Mouse (Mus musculus) liver, embryonic 14.5 days (tissue): ENCODE results near the gene Ifit1. TPM values are rescaled to one million over a fixed set of nuclear protein-coding genes. Genes with fewer than 3 reads are reported as not detected.

ENCODE experiments used
- ATAC-seq: fragments of 200-750 bp; cut with Nextera tagmentation; 2 replicates; pipeline ENCODE4 v1.8.0; 2017; ENCODE audit warnings: moderate number of reproducible peaks, mild to moderate bottlenecking, moderate library complexity; ENCODE audit not compliant: insufficient read depth
- DNase-seq, 3 experiments: peaks; one replicate each; pipeline ENCODE4 v3.0.0-alpha.2; 2012 to 2013; ENCODE audit warnings: low read depth in 3 of 3, low spot score in 3 of 3
- H3K27ac ChIP-seq: fragments of 300-500 bp; sonication (generic); 2 replicates; pipeline ENCODE4 v1.5.1; 2014; ENCODE audit warnings: moderate library complexity, mild to moderate bottlenecking, control low read depth, inconsistent platforms
- H3K27me3 ChIP-seq: fragments of 300-500 bp; sonication (generic); 2 replicates; pipeline ENCODE4 v1.6.1; 2014; ENCODE audit warnings: mild to moderate bottlenecking, low read length, moderate library complexity; ENCODE audit not compliant: control insufficient read depth, insufficient read depth
- H3K36me3 ChIP-seq: fragments of 300-500 bp; sonication (generic); replicated peaks from 2 replicates; pipeline ENCODE4 v1.6.1; 2014; ENCODE audit warnings: low read depth; ENCODE audit not compliant: control insufficient read depth, insufficient read depth
- H3K4me1 ChIP-seq, 2 experiments: fragments of 200-500 bp in 1 of 2; fragments of 300-500 bp in 1 of 2; sonication (generic) in 1 of 2; replicated peaks; 2 replicates each; pipeline ENCODE4 v1.6.1; 2012 to 2014; ENCODE audit warnings: antibody characterized with exemption in 1 of 2, inconsistent platforms in 1 of 2, low read length in 1 of 2; ENCODE audit not compliant: control insufficient read depth in 2 of 2, insufficient read depth in 2 of 2
- H3K4me2 ChIP-seq: fragments of 300-500 bp; sonication (generic); 2 replicates; pipeline ENCODE4 v1.6.1; 2014; ENCODE audit warnings: low read depth, mild to moderate bottlenecking, control low read depth, moderate library complexity
- H3K4me3 ChIP-seq, 2 experiments: fragments of 200-500 bp in 1 of 2; fragments of 300-500 bp in 1 of 2; sonication (generic) in 1 of 2; 2 replicates each; pipeline ENCODE4 v1.5.1; 2012 to 2014; ENCODE audit warnings: low read depth in 2 of 2, low read length in 2 of 2, mild to moderate bottlenecking in 2 of 2, control low read depth in 1 of 2, inconsistent platforms in 1 of 2, moderate library complexity in 1 of 2; ENCODE audit not compliant: insufficient read depth in 1 of 2
- H3K9ac ChIP-seq: fragments of 300-500 bp; sonication (generic); replicated peaks from 2 replicates; pipeline ENCODE4 v1.6.1; 2014; ENCODE audit warnings: mild to moderate bottlenecking, control low read depth, moderate library complexity
- H3K9me3 ChIP-seq: fragments of 300-500 bp; sonication (generic); 2 replicates; pipeline ENCODE4 v1.6.1; 2016; ENCODE audit warnings: low read length, mixed read lengths; ENCODE audit not compliant: control insufficient read depth
- CTCF ChIP-seq: IDR thresholded peaks from 2 replicates; pipeline ENCODE4 v1.5.1; 2016; ENCODE audit warnings: antibody characterized with exemption, low read depth, control low read depth
- EP300 ChIP-seq: IDR thresholded peaks from 2 replicates; pipeline ENCODE4 v1.6.1; 2016; ENCODE audit warnings: antibody characterized with exemption, low read depth
- WGBS: fragments of 180-500 bp; shearing (Covaris S2); extraction: QIAGEN DNeasy Blood & Tissue Kit; methylation state at CpG from one replicate; pipeline ENCODE4 v1.1.7; 2014; ENCODE audit not compliant: insufficient replicate concordance; 5-methylcytosine and 5-hydroxymethylcytosine counted together
- polyA plus RNA-seq, 2 experiments: library from polyadenylated mRNA; depleted of rRNA in 1 of 2; stranded (reverse) in 1 of 2; unstranded in 1 of 2; fragments of >200 nt; fragmentation: Nextera tagmentation in 1 of 2; extraction: Ambion mirVana in 1 of 2; gene quantifications; 2 replicates each; pipeline versions ENCODE4 v1.2.1 to v1.2.3; 2012 to 2014

The Ifit1 gene
- polyA plus RNA-seq, 2 experiments, result 0.63 to 1.1 TPM

- H3K27ac ChIP-seq, result no peak overlapping the region
- DNase-seq (no peak), ATAC-seq (no peak)
- WGBS, result 79% methylated on average over 6 of the region's 6 CpGs
- TF ChIP-seq CTCF (no peak), EP300 (no peak)
- H3K4me1 ChIP-seq, result no peaks in the 10 kb centered on the region
- no peaks in the 10 kb centered on the region for H3K27me3 ChIP-seq
- H3K9me3 ChIP-seq, result no peaks in the 10 kb centered on the region
- H3K4me3 ChIP-seq, result no peak overlapping the region
- H3K9ac ChIP-seq, result no peak overlapping the region
- H3K4me2 ChIP-seq, result no peak overlapping the region
- H3K36me3 ChIP-seq, result no peaks in the 10 kb centered on the region
Measured at GRCm38 (mm10) chr19:34623781-34624180, 16.9 kb upstream of the Ifit1 start.

DNA sequence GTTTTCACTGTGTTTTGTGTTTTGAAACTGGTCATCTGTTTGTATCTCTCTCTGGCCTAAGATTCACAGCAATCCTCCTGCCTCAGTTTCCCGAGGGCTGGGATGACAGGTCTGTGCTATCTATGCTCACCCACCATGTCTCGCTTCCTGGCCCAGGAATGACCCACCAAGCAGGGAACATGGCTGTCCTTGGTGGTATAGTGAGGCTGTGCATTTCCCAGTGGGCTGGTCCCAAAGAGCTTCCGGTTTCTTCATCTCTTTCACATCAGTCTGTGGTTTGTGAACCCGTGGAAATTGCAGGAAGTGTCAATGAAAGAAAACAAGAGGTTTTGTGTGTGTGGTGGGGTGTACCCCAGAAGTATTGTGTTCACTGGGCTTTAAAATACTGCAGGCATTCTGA, 16.0 kb upstream of the Ifit1 start:
- 37% methylated on average over 4 of the region's 4 CpGs for WGBS
- Histone ChIP-seq H3K36me3 (no peaks in the 10 kb centered on the region), H3K9ac (no peak overlapping the region), H3K4me1 (no peaks in the 10 kb centered on the region), H3K4me2 (no peak overlapping the region), H3K27ac (no peak overlapping the region), H3K27me3 (no peaks in the 10 kb centered on the region), H3K9me3 (no peaks in the 10 kb centered on the region), H3K4me3 (no peak overlapping the region)
- no peak for TF ChIP-seq CTCF
- TF ChIP-seq EP300, result no peak
- DNase-seq (no peak), ATAC-seq (no peak)

- no peaks in the 10 kb centered on the region for H3K27me3 ChIP-seq
- H3K4me3 ChIP-seq, result no peak overlapping the region
- no peak overlapping the region for H3K9ac ChIP-seq
- H3K4me2 ChIP-seq, result no peak overlapping the region
- TF ChIP-seq CTCF (no peak), EP300 (no peak)
- H3K36me3 ChIP-seq, result no peaks in the 10 kb centered on the region
- DNase-seq, result no peak
- ATAC-seq, result no peak
- H3K4me1 ChIP-seq, result no peaks in the 10 kb centered on the region; a peak in 1 of 4 replicates
- H3K27ac ChIP-seq, result no peak overlapping the region
- WGBS, result 46% methylated on average over 2 of the region's 2 CpGs
- no peaks in the 10 kb centered on the region for H3K9me3 ChIP-seq
Measured at GRCm38 (mm10) chr19:34627496-34627895, 13.2 kb upstream of the Ifit1 start.

DNA sequence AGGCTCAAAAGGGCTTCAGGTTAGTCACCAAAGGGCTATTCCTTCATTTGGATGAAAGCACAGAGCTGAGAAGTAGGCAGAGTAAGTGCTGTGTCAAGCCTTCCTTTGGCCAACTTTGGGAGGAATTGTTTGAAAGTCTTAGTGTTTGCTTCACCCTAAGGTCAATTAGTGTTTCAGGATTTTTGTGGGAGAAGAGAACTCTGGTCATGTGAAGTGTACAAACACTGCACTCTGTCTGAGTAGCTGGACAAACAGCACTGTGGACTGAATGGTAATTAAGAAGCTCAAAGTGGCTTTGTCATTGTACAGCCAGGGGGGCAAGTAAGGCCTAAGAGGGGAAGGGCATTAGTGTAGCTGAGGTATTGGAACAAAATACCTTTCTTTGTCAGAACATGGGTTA, 9.2 kb upstream of the Ifit1 start:
- Histone ChIP-seq H3K9ac (no peak overlapping the region), H3K9me3 (no peaks in the 10 kb centered on the region), H3K4me3 (no peak overlapping the region), H3K4me2 (no peak overlapping the region), H3K4me1 (no peaks in the 10 kb centered on the region; a peak in 1 of 4 replicates), H3K27ac (no peak overlapping the region), H3K27me3 (no peaks in the 10 kb centered on the region), H3K36me3 (no peaks in the 10 kb centered on the region)
- no peak for DNase-seq
- no peak for ATAC-seq
- TF ChIP-seq CTCF (no peak), EP300 (no peak)

DNA sequence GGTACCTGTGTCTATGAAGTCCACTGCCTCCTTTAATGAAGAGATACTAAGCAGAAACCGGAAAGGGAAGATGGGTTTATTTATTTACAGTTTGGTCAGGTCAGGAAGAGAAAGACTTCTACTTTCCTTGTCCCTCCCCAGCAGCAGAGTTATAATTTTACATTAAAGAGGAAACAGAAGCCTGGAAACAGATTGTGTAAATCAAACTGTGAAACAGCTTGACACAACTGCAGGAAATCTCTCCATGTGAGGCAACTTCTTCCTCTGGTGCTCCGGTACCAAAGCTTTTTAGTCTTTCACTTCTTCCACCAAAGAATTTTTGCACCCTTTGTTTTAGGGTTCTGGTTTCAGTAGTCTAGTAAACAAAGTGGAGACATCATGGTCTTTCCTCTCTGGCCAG, 7.2 kb upstream of the Ifit1 start:
- Histone ChIP-seq H3K27me3 (no peaks in the 10 kb centered on the region), H3K4me2 (no peak overlapping the region), H3K9me3 (no peaks in the 10 kb centered on the region), H3K4me1 (no peaks in the 10 kb centered on the region; a peak in 1 of 4 replicates), H3K36me3 (no peaks in the 10 kb centered on the region), H3K27ac (no peak overlapping the region), H3K4me3 (no peak overlapping the region), H3K9ac (no peak overlapping the region)
- no peak for TF ChIP-seq EP300
- no peak for TF ChIP-seq CTCF
- ATAC-seq (no peak), DNase-seq (no peak)
- WGBS, result 30% methylated on average over 2 of the region's 2 CpGs
